Mouse (Mus musculus) gastrocnemius, postnatal 36 days (tissue): ENCODE data around the gene Rmi2. TPM values are rescaled to one million over a fixed set of nuclear protein-coding genes. Genes with fewer than 3 reads are reported as not detected.

Experiments
- DNase-seq, 2 experiments: peaks; one replicate each; pipeline ENCODE4 v3.0.0; 2022
- intact Hi-C: fragments of 180-260 bp; cut with DNase I; formaldehyde crosslinking; loops from one replicate; pipeline ENCODE4 v1.15.1; 2025
- total RNA-seq, 2 experiments: library from RNA; stranded (reverse); gene quantifications; 2 replicates each; pipeline ENCODE4 v1.2.3; 2021

The Rmi2 gene
- total RNA-seq, 2 experiments from 2014 or later = 2.5 to 2.7 TPM

DNA sequence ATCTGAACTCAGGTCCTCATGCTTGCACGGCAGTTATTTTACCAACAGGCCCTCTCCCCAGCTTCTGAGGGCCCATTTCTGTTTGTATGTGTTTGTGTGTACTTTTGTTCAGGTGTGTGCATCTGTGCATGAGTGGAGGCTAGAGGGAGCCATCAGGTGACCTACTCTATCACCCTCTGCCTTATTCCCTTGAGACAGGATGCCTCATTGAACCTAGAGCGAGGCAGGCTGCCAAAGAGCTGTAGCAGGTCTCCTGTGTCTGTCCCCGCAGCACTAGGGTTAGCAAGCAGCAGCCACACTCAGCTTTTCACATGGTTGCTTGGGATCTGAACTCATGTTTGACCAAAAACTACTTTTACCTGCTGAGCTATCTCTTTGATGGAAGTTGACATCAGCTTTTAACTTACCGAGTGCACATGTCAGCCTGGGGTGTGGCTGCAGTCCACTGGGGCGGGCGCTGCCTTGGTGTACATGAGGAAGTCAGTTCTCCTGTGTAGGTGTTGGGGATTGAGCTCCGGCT lies 24.9 kb downstream of the Rmi2 start:
- DNase-seq = no peak
- intact Hi-C loops = no loop called here

DNA sequence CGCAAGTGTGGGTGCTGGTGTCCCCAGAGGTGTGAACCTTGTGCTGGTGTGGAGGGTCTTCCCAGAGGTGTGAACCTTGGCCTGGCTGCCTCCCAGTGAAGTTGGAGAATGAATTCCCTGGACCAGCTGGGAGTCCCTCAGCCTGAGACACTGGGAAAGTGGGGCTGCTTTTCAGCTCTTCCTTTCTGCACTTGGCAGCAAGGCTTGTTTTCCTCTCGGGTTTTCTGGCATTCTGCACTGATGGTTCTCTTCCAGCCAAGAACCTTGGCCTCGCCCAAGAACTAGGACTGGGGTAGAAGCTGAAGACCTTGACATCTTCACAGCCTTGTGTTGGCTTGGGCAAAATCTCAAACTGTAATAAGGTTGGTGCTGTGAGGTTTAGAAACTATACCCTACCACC lies 26.5 kb downstream of the Rmi2 start:
- intact Hi-C loops = no loop called here
- peak in 1 of 2 experiments; percentile 54 for DNase-seq

DNA sequence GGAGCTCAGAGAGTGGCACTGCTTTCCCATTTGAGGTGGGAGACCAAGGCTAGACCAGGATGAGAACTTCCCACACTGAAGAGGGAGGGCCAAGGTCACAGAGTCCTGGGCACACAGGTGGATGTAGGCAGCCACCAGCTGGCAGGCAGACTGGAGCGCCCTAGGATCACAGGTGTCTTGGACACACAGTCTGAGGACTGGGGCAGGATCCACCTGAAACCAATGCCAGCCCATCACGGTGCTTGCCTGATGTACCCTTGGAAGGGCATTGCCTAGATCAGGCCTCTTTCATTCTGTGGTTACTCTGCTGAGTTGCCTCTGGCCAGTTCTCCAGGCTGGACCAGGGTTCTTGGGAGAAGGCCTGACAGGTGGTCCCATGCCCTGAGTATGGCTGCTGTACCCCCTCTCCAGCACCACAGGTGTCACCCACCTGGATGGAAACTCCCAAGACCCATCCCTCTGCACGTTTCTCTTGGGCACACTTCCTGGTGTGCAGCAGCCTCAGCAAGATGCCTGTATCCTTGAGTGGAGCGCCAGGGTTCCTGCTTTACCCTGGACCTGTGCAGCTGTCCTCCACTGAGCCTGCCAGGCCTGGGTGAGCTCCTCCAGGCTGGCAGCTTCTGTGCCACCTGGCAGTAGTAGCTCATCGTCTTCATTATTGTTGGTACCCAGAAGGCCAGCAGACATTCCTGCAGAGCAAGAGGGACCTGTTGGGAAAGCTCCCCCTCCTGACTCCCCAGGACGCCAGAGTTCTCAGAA lies 30.2 kb downstream of the Rmi2 start:
- intact Hi-C loops = no loop called here
- no peak for DNase-seq

DNA sequence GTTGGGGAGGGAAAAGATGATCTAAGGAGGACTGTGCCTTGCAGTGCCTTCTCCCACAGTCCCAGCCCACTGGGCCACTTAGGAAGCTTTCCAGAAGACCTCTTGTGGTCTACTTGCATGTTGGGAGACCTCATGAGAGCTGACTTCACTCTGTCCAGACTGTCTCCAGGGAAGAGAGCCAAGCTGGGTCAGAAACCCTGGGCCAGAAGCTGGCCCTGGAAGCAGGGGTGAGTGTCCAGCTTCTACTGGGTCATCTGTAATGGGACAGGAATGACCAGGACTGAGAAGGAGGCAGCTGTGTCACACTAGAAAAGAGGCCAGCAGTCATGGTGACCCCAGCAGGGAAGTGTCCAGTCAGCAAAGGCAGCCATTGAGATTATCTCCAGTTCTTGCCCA lies 30.7 kb downstream of the Rmi2 start:
- intact Hi-C loops = no loop called here
- no peak for DNase-seq

DNA sequence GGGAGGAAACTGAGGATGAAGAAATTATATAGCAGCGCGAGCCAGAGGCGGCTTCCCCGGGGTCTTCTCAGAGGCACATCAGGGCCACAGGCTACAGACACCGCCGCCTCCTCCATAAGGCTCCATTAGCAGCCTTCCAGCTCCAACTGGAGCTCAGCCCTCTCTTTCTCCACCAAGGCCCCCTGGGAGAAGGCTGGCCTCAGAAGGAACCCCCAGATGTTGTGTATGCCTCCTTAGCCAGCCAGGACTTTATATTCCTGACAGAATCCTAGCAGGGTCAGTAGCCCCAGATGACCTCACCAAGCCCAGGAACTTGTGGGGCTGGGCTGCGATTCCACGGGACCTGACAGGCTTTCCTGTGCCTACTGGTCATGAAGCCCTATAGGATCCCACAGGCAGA lies 32.0 kb downstream of the Rmi2 start:
- intact Hi-C loops = loop anchor here (2.0 kb wide), 1 partner anchor 300 kb away; no protein-coding TSS in a partner anchor
- no peak for DNase-seq

DNA sequence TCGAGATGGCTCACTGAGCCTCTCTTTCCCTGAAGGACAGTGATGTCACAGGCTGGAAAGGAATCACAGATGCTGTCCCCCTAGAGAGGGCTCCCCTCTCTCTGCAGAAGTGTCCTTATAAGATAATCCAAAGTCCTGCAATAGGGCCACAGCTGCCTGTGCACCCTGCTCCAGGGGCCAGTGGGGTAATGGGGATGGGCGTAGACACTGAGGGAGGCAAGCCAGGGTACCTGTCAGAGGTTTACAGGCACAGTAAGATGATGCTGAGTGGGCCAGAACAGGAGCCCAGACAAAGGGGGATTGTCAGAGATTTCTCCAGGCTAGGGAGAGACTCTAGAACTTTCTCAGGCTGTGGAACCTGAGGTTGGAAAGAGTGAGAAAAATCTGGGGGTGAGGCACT lies 32.6 kb downstream of the Rmi2 start:
- intact Hi-C loops = loop anchor here (2.0 kb wide), 1 partner anchor 301 kb away; no protein-coding TSS in a partner anchor
- no peak for DNase-seq

DNA sequence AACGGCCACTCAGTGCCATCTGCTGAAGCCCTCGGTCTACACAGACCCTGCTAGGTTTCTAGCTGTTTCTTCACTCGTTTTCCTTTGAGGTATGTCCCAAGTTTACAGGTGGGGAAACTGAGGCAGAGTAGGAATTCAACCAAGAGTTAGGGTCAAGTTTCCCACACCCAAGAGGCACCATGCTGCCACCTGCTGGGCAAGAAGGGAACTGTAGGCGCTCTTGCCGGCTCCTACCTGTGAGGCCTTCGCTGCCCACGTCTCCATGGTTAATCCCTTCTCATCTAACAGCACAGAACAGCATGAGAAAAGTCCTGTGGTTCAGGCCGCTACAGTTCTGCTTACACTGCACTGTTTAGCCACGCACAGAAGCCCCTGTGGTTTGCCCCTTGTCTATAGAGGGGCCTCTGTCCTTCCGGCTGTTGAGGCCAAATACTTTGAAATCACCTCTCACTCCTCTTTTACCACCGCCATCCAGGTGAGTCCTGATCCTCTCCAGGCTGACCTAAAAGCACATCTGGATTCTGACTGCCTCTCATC lies 33.1 kb downstream of the Rmi2 start:
- peak; percentile 51 to 62 for DNase-seq
- intact Hi-C loops = loop anchor here (2.0 kb wide), 2 partner anchors 293 to 301 kb away; no protein-coding TSS in a partner anchor

DNA sequence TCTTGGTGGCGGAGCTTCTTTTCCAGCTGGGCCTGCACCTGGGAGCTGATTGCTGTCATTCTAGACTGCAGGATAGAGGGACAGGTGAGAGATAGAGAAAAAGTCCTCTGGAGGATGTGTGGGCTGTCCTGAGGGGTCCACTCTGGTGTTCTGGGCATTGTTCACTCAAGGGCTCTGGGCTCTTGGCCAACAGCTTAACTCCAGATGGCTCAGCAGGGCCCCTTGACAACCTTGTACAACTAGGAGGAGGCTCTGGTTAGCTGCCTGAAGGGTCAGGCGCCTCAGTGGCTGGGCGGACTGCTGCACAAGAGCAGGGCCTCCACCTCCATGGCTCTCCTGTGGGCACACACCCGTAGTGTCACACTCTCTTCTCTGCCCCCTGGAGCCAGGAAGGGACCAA lies 36.1 kb downstream of the Rmi2 start:
- intact Hi-C loops = loop anchor here (5.0 kb wide), 4 partner anchors 81 to 546 kb away; no protein-coding TSS in a partner anchor
- DNase-seq = no peak

DNA sequence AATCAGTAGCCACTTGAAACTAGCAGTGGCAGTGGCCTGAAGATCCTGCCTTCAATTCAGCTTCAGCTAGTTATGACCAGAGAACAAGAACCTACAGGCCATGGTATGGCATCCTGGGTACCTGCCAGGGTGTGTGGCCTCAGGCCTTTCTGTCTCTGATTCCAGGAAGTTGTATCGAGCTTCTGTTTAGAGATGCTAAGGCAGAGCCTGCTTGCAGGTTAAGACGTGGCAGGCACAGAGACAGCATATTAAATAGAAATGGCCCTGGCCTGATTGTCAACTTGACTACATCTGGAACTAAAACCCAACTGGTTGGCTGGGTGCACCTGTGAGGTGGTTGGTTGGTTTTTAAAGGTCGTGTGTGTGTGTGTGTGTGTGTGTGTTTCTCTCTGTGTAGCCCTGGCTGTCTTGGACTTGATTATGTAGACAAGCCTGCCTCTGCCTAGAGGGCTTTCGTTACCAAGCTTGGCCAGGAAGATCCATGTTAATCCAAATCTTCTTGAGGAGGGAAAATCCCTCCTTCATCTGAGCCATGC lies 38.0 kb downstream of the Rmi2 start:
- intact Hi-C loops = loop anchor here (5.0 kb wide), 4 partner anchors 79 to 544 kb away; no protein-coding TSS in a partner anchor

DNA sequence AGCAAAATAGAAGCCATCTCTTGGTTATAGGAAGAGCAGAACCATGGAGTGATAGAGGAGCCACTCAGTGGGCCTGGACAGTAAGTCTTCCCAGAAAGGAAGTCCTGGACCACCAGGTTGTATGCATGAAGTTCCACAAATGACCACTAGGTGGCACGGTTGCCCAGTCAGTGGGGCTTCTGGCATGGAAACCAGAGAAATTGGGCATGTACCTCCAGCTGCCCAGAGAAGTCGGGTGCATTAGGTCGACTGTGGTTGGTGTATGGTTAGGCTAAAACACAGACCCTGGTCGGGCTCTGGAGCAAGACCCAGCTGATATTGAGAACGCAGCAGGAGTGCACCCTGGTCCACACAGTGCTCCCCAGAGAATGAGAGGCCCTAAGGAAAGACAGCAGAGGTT lies 38.8 kb downstream of the Rmi2 start:
- DNase-seq = peak; percentile 73 to 74
- intact Hi-C loops = loop anchor here (5.0 kb wide), 4 partner anchors 79 to 544 kb away; no protein-coding TSS in a partner anchor

More for the DNA sequence above, 38.0 kb downstream of the Rmi2 start:
- no peak for DNase-seq

DNA sequence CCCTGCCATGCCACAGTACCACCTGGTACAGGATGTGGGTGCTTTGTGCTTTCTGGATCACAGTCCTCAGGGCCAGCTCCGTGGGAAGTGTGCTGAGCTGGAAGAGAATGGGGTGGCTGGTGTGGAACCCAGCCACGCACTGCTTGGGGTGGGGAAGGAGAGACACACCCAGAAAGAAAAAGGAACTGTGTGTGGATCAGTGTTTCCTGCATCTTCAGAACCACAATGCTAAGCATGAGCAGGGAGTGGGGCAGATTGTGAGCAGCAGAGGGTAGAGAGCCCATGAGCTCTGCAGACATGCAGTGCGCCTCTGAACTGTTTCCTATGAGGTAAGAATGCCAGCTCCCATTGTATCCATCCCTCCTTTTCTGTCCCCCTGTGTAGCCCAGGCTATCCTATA lies 43.4 kb downstream of the Rmi2 start:
- DNase-seq = no peak
- intact Hi-C loops = no loop called here

DNA sequence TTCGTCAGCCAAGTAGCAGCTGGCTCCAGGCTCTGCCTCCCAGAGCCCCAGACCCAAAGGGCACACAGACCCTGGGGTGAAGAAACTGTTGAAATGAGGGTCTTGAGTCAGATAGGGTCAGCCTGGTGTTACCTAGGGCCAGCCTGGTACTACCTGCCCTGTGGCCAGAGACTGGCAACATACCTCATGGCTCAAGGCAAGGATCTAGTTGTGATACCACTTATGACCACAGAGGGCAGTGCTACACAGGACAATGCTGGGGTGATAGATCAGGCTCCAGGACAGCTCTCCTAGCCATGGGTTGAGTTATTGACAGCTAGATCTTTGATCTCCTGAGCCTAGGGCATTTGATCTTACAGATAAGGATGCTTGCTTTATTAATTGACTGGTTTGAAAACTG lies 44.6 kb downstream of the Rmi2 start:
- DNase-seq = peak in 1 of 2 experiments; percentile 45
- intact Hi-C loops = loop anchor here (1.0 kb wide), 1 partner anchor 155 kb away; no protein-coding TSS in a partner anchor

DNA sequence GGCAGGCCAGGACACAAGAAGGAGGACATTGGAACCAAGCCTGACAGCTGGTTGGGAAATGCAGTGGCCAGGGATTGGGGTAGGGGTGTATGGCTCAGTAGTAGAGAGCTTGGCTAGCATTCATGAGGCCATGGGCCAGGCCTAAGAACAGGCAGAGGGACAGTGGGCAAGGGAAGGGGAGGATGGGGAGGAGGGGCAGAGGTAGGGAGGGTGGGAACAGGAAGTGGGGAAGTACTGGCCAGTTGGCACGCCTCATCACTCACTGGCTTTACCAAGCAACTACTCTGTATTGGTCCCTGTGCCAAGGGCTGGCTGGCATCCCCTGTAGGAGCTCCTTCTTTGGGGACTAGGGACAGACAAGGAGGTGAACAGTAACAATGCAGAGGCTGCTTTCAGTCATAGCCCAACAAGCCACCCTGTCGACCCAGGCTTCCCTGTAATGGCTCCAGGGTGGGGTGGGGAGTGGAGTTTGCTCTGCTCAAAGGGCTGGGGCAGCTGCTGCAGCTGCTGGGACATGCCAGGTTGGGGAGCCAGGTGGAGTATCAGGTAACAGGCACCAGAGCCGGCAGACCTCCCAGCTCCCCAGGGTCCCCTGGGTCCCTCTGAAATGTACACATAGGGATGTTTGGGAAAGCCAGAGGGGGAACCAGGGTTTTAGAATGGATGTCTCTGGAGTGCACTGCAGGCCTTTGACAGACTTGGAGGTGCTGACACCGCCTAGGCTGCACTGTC lies 46.5 kb downstream of the Rmi2 start:
- intact Hi-C loops = no loop called here

DNA sequence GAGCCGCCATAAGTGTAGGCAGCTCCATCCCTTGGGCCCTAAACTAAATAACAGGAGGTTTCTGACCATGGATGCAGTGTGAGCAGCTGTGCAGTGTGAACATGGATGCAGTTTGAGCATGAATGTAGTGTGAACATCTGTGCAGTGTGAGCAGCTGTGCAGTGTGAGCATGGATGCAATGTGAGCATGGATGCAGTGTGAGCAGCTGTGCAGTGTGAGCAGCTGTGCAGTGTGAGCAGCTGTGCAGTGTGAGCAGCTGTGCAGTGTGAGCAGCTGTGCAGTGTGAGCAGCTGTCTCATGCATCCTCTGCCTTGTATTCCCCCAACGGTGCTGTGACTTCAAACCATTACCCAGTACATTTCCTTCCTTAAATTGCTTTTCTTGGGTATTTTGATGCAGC lies 52.6 kb downstream of the Rmi2 start:
- intact Hi-C loops = no loop called here
- DNase-seq = no peak

More for the DNA sequence above, 46.5 kb downstream of the Rmi2 start:
- DNase-seq = no peak

DNA sequence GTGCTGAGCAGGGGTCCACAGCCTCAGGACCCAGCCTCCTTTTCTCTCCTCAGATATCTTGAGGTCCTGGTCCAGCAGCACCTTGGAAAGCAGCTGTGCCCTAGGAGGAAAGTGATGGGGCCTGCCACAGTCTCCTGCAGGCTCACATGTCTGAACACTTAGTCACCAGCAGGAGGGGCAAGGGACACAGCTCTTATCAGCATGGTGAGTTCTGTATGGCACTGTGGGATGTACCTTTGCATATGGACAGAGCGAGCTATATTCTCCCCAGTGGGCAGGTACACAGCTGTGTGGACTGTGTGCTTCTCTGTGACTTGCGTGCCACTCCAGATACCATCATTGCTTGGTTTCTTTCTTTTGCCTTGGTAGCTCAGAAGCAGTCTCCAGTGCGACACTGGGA lies 55.5 kb downstream of the Rmi2 start:
- intact Hi-C loops = no loop called here
- DNase-seq = no peak

DNA sequence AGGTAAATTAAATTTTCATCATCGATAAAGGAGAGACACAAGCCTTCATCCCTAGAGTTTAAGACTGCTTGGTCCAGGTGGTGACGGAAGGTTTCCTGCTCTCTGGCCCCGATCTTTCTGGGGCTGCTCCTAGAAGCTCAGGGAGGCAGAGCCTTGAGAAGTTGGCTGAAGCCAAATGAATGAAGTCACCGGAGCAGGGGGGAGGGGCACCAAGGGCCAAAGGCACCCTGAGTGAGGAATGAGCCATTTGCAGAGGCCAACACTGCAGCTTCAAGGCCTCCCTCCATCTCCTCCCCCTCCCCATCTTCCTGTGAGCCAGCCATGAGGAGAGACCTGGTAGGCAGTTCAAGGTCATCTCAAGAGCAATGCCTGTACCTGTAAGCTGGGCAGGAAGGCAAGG lies 58.3 kb downstream of the Rmi2 start:
- intact Hi-C loops = no loop called here
- peak in 1 of 2 experiments; percentile 2 for DNase-seq

DNA sequence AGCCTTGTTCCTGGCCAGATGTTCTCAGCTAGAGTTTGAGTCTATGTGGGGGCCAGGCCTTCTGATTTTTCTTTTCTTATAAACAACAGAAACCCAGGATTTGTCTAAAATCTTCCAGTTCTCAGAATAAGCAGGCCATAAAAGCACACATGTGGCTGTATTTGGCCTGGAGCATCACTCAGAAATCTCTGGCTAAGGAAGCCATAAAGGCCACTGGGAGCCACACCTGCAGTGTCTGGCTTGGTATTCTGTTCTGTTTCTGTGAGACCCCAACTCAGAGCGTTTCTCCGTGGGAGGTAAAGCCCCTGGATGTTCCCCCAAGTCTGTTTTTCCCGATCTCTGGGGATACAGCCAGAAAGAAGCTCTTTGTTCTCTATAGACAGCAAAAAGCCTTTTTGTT lies 61.0 kb downstream of the Rmi2 start:
- no peak for DNase-seq
- intact Hi-C loops = loop anchor here (5.0 kb wide), 1 partner anchor 41 kb away; no protein-coding TSS in a partner anchor

DNA sequence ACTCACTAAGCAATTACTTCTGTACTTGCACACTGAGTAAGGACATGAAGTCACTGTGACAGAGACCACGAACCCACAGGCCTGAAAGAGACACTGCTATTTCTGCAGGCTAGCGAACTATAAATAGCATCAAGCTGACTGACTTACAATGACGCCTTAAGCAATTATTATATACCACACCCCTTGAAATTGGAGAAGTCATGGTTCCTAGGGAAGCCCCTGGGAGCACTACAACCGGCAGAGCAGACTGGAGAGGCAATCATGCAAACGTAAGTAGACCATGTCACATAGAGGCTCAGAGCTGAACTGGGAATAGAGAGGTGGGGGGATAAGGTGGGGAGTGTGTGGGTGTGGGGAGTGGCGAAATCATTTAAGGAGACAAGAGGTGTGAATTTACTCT lies 62.5 kb downstream of the Rmi2 start:
- no peak for DNase-seq
- intact Hi-C loops = loop anchor here (5.0 kb wide), 1 partner anchor 40 kb away; no protein-coding TSS in a partner anchor

DNA sequence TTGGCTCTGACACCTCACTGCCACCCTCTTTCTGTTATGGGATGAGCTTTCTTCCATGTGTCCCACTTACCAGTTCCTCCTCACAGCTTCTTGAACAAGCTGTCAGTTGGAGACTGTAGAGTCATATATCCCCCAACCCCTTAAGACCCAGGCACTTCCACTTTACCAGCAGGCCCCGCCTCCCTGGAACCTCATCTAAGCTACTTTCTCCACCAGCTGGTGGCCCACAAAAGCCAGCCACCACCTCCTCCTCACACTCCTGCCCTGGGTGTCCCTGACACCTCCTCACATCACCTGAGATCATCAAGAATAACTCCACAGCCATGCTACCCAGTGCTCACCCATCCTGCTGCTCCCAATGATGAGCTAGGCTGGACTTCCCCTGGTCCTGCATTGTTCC lies 65.9 kb downstream of the Rmi2 start:
- intact Hi-C loops = no loop called here
- DNase-seq = no peak

DNA sequence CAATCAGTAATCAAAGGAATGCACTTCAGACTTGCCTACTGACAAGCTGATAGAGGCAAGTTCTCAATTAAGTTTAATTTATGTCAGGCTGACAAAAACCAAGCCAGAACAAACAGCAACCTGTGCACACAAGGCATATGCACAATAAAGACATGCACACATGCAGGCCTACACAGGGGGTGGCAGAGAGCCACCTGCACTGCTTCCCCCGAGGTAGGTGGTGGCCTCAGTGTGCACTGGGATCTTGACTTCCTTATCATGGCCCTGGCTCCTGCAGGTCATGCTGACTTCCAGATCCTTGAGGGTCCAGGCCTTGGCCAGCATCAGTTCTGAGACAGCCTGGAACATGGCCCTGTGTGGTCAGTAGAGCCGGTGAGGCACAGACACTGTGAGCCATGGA lies 67.1 kb downstream of the Rmi2 start:
- no peak for DNase-seq
- intact Hi-C loops = no loop called here

DNA sequence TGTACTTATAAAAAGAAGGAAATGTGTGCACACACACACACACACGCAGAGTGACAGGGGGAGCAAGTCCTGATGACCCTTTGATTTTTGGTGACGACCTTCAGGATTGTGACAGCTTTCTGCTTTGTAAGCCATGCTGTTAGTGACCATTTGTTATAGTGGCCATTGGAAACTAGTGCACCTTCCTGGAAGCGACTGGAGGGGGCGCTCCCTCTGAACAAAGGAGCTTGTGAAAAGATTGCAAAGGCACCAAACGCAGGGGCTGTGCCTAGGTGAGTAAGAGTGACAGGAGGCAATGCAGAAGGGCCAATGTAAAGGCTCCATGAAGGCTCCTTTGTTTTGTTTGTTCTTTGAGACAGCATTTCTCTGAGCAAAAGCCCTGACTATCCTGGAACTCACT lies 68.0 kb downstream of the Rmi2 start:
- DNase-seq = no peak
- intact Hi-C loops = no loop called here
